Mouse (Mus musculus) liver, embryonic 14.5 days (tissue): ENCODE results near the gene Myoz1.

Experiments
- CTCF ChIP-seq: IDR thresholded peaks from 2 replicates; pipeline ENCODE4 v1.5.1; 2016; ENCODE audit warnings: antibody characterized with exemption, low read depth, control low read depth
- EP300 ChIP-seq: IDR thresholded peaks from 2 replicates; pipeline ENCODE4 v1.6.1; 2016; ENCODE audit warnings: antibody characterized with exemption, low read depth

DNA sequence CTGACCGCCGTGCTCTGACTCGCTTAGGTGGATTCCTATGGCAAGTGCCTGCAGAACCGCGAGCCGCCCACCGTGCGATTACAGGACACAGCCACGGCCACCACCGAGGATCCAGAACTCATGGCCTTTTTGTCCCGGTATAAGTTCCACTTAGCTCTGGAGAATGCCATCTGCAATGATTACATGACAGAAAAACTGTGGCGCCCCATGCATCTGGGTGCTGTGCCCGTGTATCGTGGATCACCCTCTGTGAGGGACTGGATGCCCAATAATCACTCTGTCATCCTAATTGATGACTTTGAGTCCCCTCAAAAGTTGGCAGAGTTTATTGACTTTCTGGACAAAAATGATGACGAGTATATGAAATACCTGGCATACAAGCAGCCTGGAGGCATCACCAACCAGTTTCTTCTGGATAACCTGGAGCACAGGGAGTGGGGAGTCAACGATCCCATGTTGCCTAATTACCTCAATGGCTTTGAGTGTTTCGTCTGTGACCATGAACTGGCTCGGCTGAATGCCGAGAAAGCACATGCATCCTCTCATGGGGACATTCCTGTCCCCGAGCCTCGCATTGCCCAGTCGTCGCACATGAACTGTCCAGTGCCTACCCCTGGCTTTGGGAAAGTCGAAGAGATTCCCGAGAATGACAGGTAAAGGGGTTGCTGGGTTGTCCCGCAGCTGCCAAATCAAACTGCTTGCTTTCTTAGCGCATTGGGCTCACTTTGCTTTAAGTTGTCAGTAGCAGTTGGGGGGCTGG, 39.6 kb upstream of the Myoz1 start:
- TF ChIP-seq EP300 (no peak), CTCF (no peak)
